Mouse (Mus musculus): Measurements from ENCODE around the gene Tacc2. TPM values are rescaled to one million over a fixed set of nuclear protein-coding genes. Genes with fewer than 3 reads are reported as not detected.
A peak's percentile ranks its signal among the peaks of the same experiment; 100 is the strongest.

Gene Tacc2
- polyA plus RNA-seq, 1 experiment from 2014 or later: 17.3 TPM

DNA sequence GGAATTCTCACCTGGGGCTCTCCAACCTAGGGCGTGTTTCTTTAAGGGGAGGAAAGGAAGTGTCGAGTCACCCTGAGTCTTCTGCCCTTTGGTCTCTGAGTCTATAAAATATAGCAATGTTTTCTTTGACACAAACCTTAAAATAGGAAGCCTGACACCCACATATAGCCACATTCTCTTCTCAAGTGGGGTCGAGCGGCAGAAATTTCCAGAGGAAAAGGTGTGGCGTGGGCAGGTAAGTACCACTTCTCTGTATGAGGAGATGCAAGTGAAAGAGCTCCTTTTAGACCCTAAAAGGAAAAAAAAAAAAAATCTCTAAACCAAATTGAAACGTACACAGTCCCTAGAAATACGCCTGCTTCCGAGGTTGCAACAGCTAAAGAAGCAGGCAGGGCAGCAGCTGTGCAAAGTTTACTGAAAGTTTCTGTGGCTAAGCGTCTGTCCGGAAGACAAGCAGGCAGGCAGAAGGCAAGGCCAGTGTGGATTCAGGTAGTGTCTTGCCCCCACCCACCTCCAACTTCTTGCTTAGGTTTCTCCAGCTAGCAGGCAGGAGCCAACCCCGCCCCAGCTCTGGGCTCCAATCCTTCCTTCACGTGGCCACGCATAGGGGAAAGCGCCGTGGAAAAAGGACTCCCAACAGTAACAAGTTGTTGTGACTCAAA, 68.2 kb downstream of the Tacc2 start:
- 10% methylated on average over 15 of the region's 15 CpGs for WGBS
- Histone ChIP-seq H3K4me2 (peak overlapping the region; percentile 96), H3K36me3 (ENCODE audit: control insufficient read depth, insufficient read depth, low read length) (no peaks in the 10 kb centered on the region), H3K4me1 (replicated peaks; ENCODE audit: control insufficient read depth, insufficient read depth, low read length) (peaks cover 2% of the 10 kb centered on the region; the same call in 1 of the 2 replicates), H3K4me3 (ENCODE audit: low read depth, low read length) (peak overlapping the region; percentile 66), H3K9ac (ENCODE audit: low read depth, low read length) (peak overlapping the region; percentile 76), H3K27ac (ENCODE audit: low read depth, low read length) (peak overlapping the region; percentile 83), H3K9me3 (ENCODE audit: control insufficient read depth, low read length) (no peaks in the 10 kb centered on the region), H3K27me3 (replicated peaks; ENCODE audit: control insufficient read depth, insufficient read depth, low read length) (no peaks in the 10 kb centered on the region)
- peak; percentile 80 for DNase-seq (ENCODE audit: low spot score)
- peak; percentile 19 for ATAC-seq (replicated peaks; ENCODE audit: low FRiP score)

GRCm38 (mm10) chr7:130645994-130646761, 68.9 kb downstream of the Tacc2 start:
- Histone ChIP-seq H3K4me1 (replicated peaks; ENCODE audit: control insufficient read depth, insufficient read depth, low read length) (peaks cover 2% of the 10 kb centered on the region; the same call in 1 of the 2 replicates), H3K27ac (ENCODE audit: low read depth, low read length) (peak overlapping the region; percentile 83), H3K36me3 (ENCODE audit: control insufficient read depth, insufficient read depth, low read length) (no peaks in the 10 kb centered on the region), H3K9ac (ENCODE audit: low read depth, low read length) (peak overlapping the region; percentile 76), H3K4me2 (peak overlapping the region; percentile 96), H3K27me3 (replicated peaks; ENCODE audit: control insufficient read depth, insufficient read depth, low read length) (no peaks in the 10 kb centered on the region), H3K4me3 (ENCODE audit: low read depth, low read length) (peak overlapping the region; percentile 66), H3K9me3 (ENCODE audit: control insufficient read depth, low read length) (no peaks in the 10 kb centered on the region)
- DNase-seq (ENCODE audit: low spot score) (peak; percentile 87), ATAC-seq (replicated peaks; ENCODE audit: low FRiP score) (peak; percentile 87)
- WGBS: under 1% methylated on average over 49 of the region's 55 CpGs

GRCm38 (mm10) chr7:130646762-130647139, 69.5 kb downstream of the Tacc2 start:
- under 1% methylated on average over 18 of the region's 18 CpGs for WGBS
- peak overlapping the region; percentile 76 for H3K9ac ChIP-seq (ENCODE audit: low read depth, low read length)
- peak overlapping the region; percentile 66 for H3K4me3 ChIP-seq (ENCODE audit: low read depth, low read length)
- H3K4me2 ChIP-seq: peak overlapping the region; percentile 96
- peak; percentile 71 for ATAC-seq (replicated peaks; ENCODE audit: low FRiP score)
- no peaks in the 10 kb centered on the region for H3K27me3 ChIP-seq (replicated peaks; ENCODE audit: control insufficient read depth, insufficient read depth, low read length)
- H3K27ac ChIP-seq (ENCODE audit: low read depth, low read length): peak overlapping the region; percentile 83
- no peaks in the 10 kb centered on the region for H3K36me3 ChIP-seq (ENCODE audit: control insufficient read depth, insufficient read depth, low read length)
- peaks cover 2% of the 10 kb centered on the region; the same call in 1 of the 2 replicates for H3K4me1 ChIP-seq (replicated peaks; ENCODE audit: control insufficient read depth, insufficient read depth, low read length)
- H3K9me3 ChIP-seq (ENCODE audit: control insufficient read depth, low read length): no peaks in the 10 kb centered on the region
- peak; percentile 61 for DNase-seq (ENCODE audit: low spot score)

DNA sequence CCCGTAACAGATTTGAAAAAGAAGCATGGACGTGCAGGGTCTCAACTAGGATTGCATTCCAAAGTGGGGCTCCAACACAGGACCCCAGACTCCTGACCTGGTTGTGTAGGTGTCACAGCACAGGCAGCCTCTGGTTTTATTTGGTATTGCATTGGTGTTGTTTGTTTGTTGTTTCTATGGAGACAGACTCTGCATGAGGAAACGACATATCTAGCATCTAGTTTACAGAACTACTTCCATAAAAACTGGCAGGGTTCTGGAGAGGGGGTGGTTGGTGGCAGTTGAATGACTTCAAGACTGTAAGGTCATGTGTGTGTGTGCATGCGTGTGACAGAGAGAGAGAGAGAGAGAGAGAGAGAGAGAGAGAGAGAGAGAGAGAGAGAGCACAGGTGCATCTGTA, 70.8 kb downstream of the Tacc2 start:
- WGBS: 76% methylated on average over 4 of the region's 4 CpGs
- H3K27me3 ChIP-seq (replicated peaks; ENCODE audit: control insufficient read depth, insufficient read depth, low read length): no peaks in the 10 kb centered on the region
- no peak for DNase-seq (ENCODE audit: low spot score)
- no peak for ATAC-seq (replicated peaks; ENCODE audit: low FRiP score)
- H3K36me3 ChIP-seq (ENCODE audit: control insufficient read depth, insufficient read depth, low read length): no peaks in the 10 kb centered on the region
- H3K27ac ChIP-seq (ENCODE audit: low read depth, low read length): no peak overlapping the region
- H3K4me3 ChIP-seq (ENCODE audit: low read depth, low read length): no peak overlapping the region
- no peaks in the 10 kb centered on the region for H3K9me3 ChIP-seq (ENCODE audit: control insufficient read depth, low read length)
- no peak overlapping the region for H3K9ac ChIP-seq (ENCODE audit: low read depth, low read length)
- peaks cover 2% of the 10 kb centered on the region; the same call in 1 of the 2 replicates for H3K4me1 ChIP-seq (replicated peaks; ENCODE audit: control insufficient read depth, insufficient read depth, low read length)
- H3K4me2 ChIP-seq: no peak overlapping the region

- no peak for ATAC-seq (replicated peaks; ENCODE audit: low FRiP score)
- Histone ChIP-seq H3K9ac (ENCODE audit: low read depth, low read length) (no peak overlapping the region), H3K36me3 (ENCODE audit: control insufficient read depth, insufficient read depth, low read length) (no peaks in the 10 kb centered on the region), H3K4me2 (no peak overlapping the region), H3K27ac (ENCODE audit: low read depth, low read length) (no peak overlapping the region), H3K27me3 (replicated peaks; ENCODE audit: control insufficient read depth, insufficient read depth, low read length) (no peaks in the 10 kb centered on the region), H3K9me3 (ENCODE audit: control insufficient read depth, low read length) (no peaks in the 10 kb centered on the region), H3K4me1 (replicated peaks; ENCODE audit: control insufficient read depth, insufficient read depth, low read length) (peaks cover 6% of the 10 kb centered on the region; the same call in 1 of the 2 replicates), H3K4me3 (ENCODE audit: low read depth, low read length) (no peak overlapping the region)
- DNase-seq (ENCODE audit: low spot score): no peak
- 41% methylated on average over 7 of the region's 7 CpGs for WGBS
Observed at GRCm38 (mm10) chr7:130649257-130649656, 72.0 kb downstream of the Tacc2 start.

- no peaks in the 10 kb centered on the region for H3K27me3 ChIP-seq (replicated peaks; ENCODE audit: control insufficient read depth, insufficient read depth, low read length)
- H3K4me1 ChIP-seq (replicated peaks; ENCODE audit: control insufficient read depth, insufficient read depth, low read length): peaks cover 12% of the 10 kb centered on the region; the same call in 1 of the 2 replicates
- DNase-seq (ENCODE audit: low spot score) (no peak), ATAC-seq (replicated peaks; ENCODE audit: low FRiP score) (no peak)
- H3K4me3 ChIP-seq (ENCODE audit: low read depth, low read length): no peak overlapping the region
- no peaks in the 10 kb centered on the region for H3K36me3 ChIP-seq (ENCODE audit: control insufficient read depth, insufficient read depth, low read length)
- H3K9me3 ChIP-seq (ENCODE audit: control insufficient read depth, low read length): no peaks in the 10 kb centered on the region
- H3K9ac ChIP-seq (ENCODE audit: low read depth, low read length): no peak overlapping the region
- H3K27ac ChIP-seq (ENCODE audit: low read depth, low read length): no peak overlapping the region
- 85% methylated on average over 5 of the region's 5 CpGs for WGBS
- no peak overlapping the region for H3K4me2 ChIP-seq
Observed at GRCm38 (mm10) chr7:130650621-130651020, 73.4 kb downstream of the Tacc2 start.

DNA sequence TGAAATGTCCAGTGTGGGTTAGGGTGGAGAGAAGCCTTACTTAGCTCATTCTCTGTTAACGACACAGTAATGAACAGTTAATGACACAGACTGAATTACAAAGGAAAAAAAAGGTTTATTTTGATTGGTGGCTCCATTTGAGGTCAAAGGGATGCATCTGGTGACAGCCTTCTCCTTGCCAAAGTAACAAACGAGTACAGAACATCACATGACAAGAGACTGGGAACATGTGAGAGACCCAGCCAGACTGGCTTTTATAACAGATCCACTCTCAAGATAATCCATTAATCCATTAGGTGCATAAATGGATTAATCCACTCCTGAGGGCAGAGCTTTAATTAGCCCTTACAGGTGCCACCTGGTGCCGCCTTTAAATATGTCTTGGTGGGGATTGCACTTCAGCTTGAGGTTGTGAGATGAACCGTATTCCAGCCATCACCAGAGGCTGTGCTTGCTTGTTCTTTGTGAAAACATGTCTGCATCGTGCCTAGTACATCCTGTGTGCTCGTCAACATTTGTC, 75.9 kb downstream of the Tacc2 start:
- Histone ChIP-seq H3K27me3 (replicated peaks; ENCODE audit: control insufficient read depth, insufficient read depth, low read length) (no peaks in the 10 kb centered on the region), H3K27ac (ENCODE audit: low read depth, low read length) (no peak overlapping the region), H3K9me3 (ENCODE audit: control insufficient read depth, low read length) (no peaks in the 10 kb centered on the region), H3K4me2 (no peak overlapping the region), H3K4me1 (replicated peaks; ENCODE audit: control insufficient read depth, insufficient read depth, low read length) (peaks cover 15% of the 10 kb centered on the region; the same call in 1 of the 2 replicates), H3K4me3 (ENCODE audit: low read depth, low read length) (no peak overlapping the region), H3K36me3 (ENCODE audit: control insufficient read depth, insufficient read depth, low read length) (no peaks in the 10 kb centered on the region), H3K9ac (ENCODE audit: low read depth, low read length) (no peak overlapping the region)
- no peak for DNase-seq (ENCODE audit: low spot score)
- ATAC-seq (replicated peaks; ENCODE audit: low FRiP score): no peak
- 81% methylated on average over 6 of the region's 6 CpGs for WGBS

DNA sequence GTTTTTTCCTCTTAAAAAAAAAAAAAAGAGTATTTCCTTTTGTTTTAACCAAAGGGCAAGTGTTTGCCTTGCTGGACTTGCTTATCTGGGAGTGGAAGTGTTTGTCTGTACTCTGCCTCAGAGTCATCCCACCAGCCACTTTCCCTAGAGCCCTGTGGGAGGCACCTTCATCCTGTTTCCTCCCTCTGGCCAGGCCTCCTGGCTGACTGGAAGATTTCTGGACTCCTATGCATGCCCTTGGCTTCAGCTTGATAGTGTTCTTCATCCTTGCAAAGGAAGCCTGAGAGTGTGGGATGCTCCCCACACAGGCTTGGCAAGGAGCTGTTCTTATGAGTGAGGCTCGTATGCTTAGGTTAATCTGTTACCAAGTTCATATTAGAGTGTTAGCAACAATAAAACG, 77.3 kb downstream of the Tacc2 start:
- H3K4me2 ChIP-seq: no peak overlapping the region
- H3K4me1 ChIP-seq (replicated peaks; ENCODE audit: control insufficient read depth, insufficient read depth, low read length): peaks cover 13% of the 10 kb centered on the region; the same call in 1 of the 2 replicates
- H3K27me3 ChIP-seq (replicated peaks; ENCODE audit: control insufficient read depth, insufficient read depth, low read length): no peaks in the 10 kb centered on the region
- ATAC-seq (replicated peaks; ENCODE audit: low FRiP score) (peak; percentile 65; the same call in 1 of the 2 replicates), DNase-seq (ENCODE audit: low spot score) (no peak)
- no peaks in the 10 kb centered on the region for H3K36me3 ChIP-seq (ENCODE audit: control insufficient read depth, insufficient read depth, low read length)
- no peaks in the 10 kb centered on the region for H3K9me3 ChIP-seq (ENCODE audit: control insufficient read depth, low read length)
- peak overlapping the region; percentile 35; the same call in 1 of the 2 replicates for H3K27ac ChIP-seq (ENCODE audit: low read depth, low read length)
- H3K4me3 ChIP-seq (ENCODE audit: low read depth, low read length): no peak overlapping the region
- no peak overlapping the region for H3K9ac ChIP-seq (ENCODE audit: low read depth, low read length)
- WGBS: 54% methylated on average over 2 of the region's 2 CpGs
